Mouse (Mus musculus): Measurements from ENCODE around the gene Zc3h4.
A peak's percentile ranks its signal among the peaks of the same experiment; 100 is the strongest.

DNA sequence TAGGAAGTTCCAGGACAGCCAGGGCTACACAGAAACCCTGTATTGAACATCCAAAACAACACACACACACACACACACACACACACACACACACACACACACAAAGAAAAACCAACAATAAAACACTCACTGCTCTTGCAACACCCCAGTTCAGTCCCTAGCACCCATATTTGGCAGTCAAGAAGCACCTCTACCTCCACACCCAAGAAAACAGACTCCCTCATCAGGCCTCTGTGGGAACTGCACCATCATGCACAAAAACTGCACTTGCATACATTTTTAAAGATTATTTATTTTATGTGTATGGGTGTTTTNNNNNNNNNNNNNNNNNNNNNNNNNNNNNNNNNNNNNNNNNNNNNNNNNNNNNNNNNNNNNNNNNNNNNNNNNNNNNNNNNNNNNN is 40.5 kb downstream of the Zc3h4 start:
- no peak for TF ChIP-seq POLR2A (IDR thresholded peaks at IDR 0.05; ENCODE audit: borderline replicate concordance, control insufficient read depth, low read depth, low read length)
- TF ChIP-seq CTCF (IDR thresholded peaks at IDR 0.05; ENCODE audit: control insufficient read depth, insufficient read depth, low read length): peak; percentile 13; the same call in 1 of the 2 replicates
